Mouse (Mus musculus) urinary bladder, adult 18-20 months (tissue): ENCODE measurements around the gene Hyal6.

Experiments
- DNase-seq, 2 experiments: peaks; one replicate each; pipeline ENCODE4 v3.0.0; 2022; ENCODE audit warnings: low spot score in 2 of 2, mixed read lengths in 2 of 2

Hyal6 gene

GRCm38 (mm10) chr6:24732945-24733344 is at the start of gene Hyal6:
TSS of gene Hyal6 (plus strand) at chr6:24733245.
- DNase-seq: no peak

- DNase-seq: no peak
These were observed 45.2 kb upstream of the Hyal6 start for GRCm38 (mm10) chr6:24687871-24688270.

- DNase-seq: peak in 1 of 2 experiments; percentile 27
These were observed 38.3 kb upstream of the Hyal6 start for GRCm38 (mm10) chr6:24694455-24695410.

- no peak for DNase-seq
These were observed 36.9 kb upstream of the Hyal6 start for GRCm38 (mm10) chr6:24696117-24696516.

- DNase-seq: no peak
These were observed 35.8 kb upstream of the Hyal6 start for GRCm38 (mm10) chr6:24697216-24697615.

- peak in 1 of 2 experiments; percentile 26 for DNase-seq
These were observed 26.0 kb upstream of the Hyal6 start for GRCm38 (mm10) chr6:24707090-24707489.

GRCm38 (mm10) chr6:24707499-24707898 is 25.5 kb upstream of the Hyal6 start:
- DNase-seq: no peak

- DNase-seq: no peak
These were observed 11.5 kb upstream of the Hyal6 start for GRCm38 (mm10) chr6:24721317-24722099.

GRCm38 (mm10) chr6:24728130-24728529 is 4.9 kb upstream of the Hyal6 start:
- no peak for DNase-seq

GRCm38 (mm10) chr6:24734565-24734964 is 1.5 kb downstream of the Hyal6 start:
- DNase-seq: no peak

- DNase-seq: no peak
These were observed 15.0 kb downstream of the Hyal6 start, which contains the start of gene Hyal4 for GRCm38 (mm10) chr6:24748029-24748428. TSS of gene Hyal4 (plus strand) at chr6:24748329.

GRCm38 (mm10) chr6:24759281-24759680 is 26.2 kb downstream of the Hyal6 start:
- no peak for DNase-seq

GRCm38 (mm10) chr6:24766261-24766660 is 33.2 kb downstream of the Hyal6 start:
- no peak for DNase-seq

- no peak for DNase-seq
These were observed 46.1 kb downstream of the Hyal6 start for GRCm38 (mm10) chr6:24779182-24779581.

- DNase-seq: no peak
These were observed 57.8 kb downstream of the Hyal6 start, which contains the start of gene Spam1 for GRCm38 (mm10) chr6:24790888-24791287. TSS of gene Spam1 (plus strand) at chr6:24791188.
